8 mouse cellular contexts compared by ENCODE assay signal in genomic region chr2:75964972-75965371, GRCm38 (mm10). TPM values are rescaled to one million over a fixed set of nuclear protein-coding genes. Genes with fewer than 3 reads are reported as not detected.
DNase-seq lines count a peak whose midpoint lies in the region; ATAC-seq and TF ChIP-seq lines count a peak whose summit lies in the region.

No protein-coding gene starts in this region.

- 19% methylated on average over 5 of the region's 5 CpGs for WGBS in forebrain, embryonic 16.5 days
- 22% methylated on average over 5 of the region's 5 CpGs for WGBS in neural tube, embryonic 13.5 days

- no peak overlapping the region for H3K27ac ChIP-seq in MEL (ENCODE audit: control insufficient read depth, low read depth, low read length)
- peak overlapping the region; percentile 24; the same call in 1 of the 2 replicates for H3K27ac ChIP-seq in forebrain, embryonic 16.5 days (ENCODE audit: low read length)
- peak overlapping the region; percentile 50 for H3K27ac ChIP-seq in layer of hippocampus, adult 2 months
- H3K27ac ChIP-seq in neural tube, embryonic 13.5 days (replicated peaks) = 0 out of 2 replicates have a peak overlapping the region, but pooled peaks have one; percentile 14

- TF ChIP-seq RAD21 in MEL (IDR thresholded peaks at IDR 0.05; ENCODE audit: low read depth, low read length) = peak; percentile 83

- H3K27me3 ChIP-seq in MEL (ENCODE audit: control insufficient read depth in 1 of 2, insufficient read depth in 2 of 2, low read length in 2 of 2) = no peaks in the 10 kb centered on the region
- H3K27me3 ChIP-seq in forebrain, embryonic 16.5 days (replicated peaks; ENCODE audit: control insufficient read depth, insufficient read depth, low read length) = no peaks in the 10 kb centered on the region
- H3K27me3 ChIP-seq in neural tube, embryonic 13.5 days = 0 out of 2 replicates have a peak, but pooled peaks cover 3% of the 10 kb centered on the region

- no peaks in the 10 kb centered on the region for H3K9me3 ChIP-seq in MEL (replicated peaks; ENCODE audit: insufficient read depth, low read length)
- H3K9me3 ChIP-seq in forebrain, embryonic 16.5 days (ENCODE audit: control insufficient read depth, low read length) = no peaks in the 10 kb centered on the region
- no peaks in the 10 kb centered on the region for H3K9me3 ChIP-seq in neural tube, embryonic 13.5 days

- peak overlapping the region; percentile 42; the same call in 1 of the 2 replicates for H3K9ac ChIP-seq in MEL (ENCODE audit: control insufficient read depth, low read depth, low read length, poor library complexity, severe bottlenecking)
- H3K9ac ChIP-seq in forebrain, embryonic 16.5 days (replicated peaks; ENCODE audit: low read depth, low read length) = no peak overlapping the region
- H3K9ac ChIP-seq in neural tube, embryonic 13.5 days = peak overlapping the region; percentile 34; the same call in 1 of the 2 replicates

- peak; percentile 86 for ATAC-seq in cerebellum, adult (ENCODE audit: insufficient number of reproducible peaks, low FRiP score, low TSS enrichment)
- ATAC-seq in forebrain, embryonic 16.5 days = peak; percentile 92
- peak; percentile 79 for ATAC-seq in neural tube, embryonic 13.5 days (ENCODE audit: low read depth)

- no peaks in the 10 kb centered on the region; a peak in 1 of 4 replicates for H3K4me1 ChIP-seq in MEL (ENCODE audit: control insufficient read depth in 1 of 2, insufficient read depth in 2 of 2, low read length in 2 of 2)
- peaks cover 18% of the 10 kb centered on the region for H3K4me1 ChIP-seq in forebrain, embryonic 16.5 days (replicated peaks; ENCODE audit: control insufficient read depth, insufficient read depth, low read length)
- peaks cover 23% of the 10 kb centered on the region for H3K4me1 ChIP-seq in neural tube, embryonic 13.5 days (replicated peaks)

- H3K79me2 ChIP-seq in MEL (ENCODE audit: control insufficient read depth, insufficient read depth, low read length, poor library complexity) = no peaks in the 10 kb centered on the region

- no peak for TF ChIP-seq POLR2A in MEL (IDR thresholded peaks at IDR 0.05; ENCODE audit: control insufficient read depth in 1 of 2, insufficient read depth in 1 of 2, low read depth in 1 of 2, low read length in 2 of 2, poor library complexity in 1 of 2)

- TF ChIP-seq CTCF in MEL (IDR thresholded peaks at IDR 0.05 in 2 of 3, conservative IDR thresholded peaks at IDR 0.05 in 1 of 3; ENCODE audit: control insufficient read depth in 1 of 3, insufficient read depth in 1 of 3, low read depth in 2 of 3, low read length in 3 of 3, poor library complexity in 1 of 3, severe bottlenecking in 1 of 3) = peak; percentile 37 to 87 (median 64)
- peak; percentile 80 for TF ChIP-seq CTCF in layer of hippocampus, adult 2 months (conservative IDR thresholded peaks at IDR 0.05)

- no peak for TF ChIP-seq EP300 in MEL (IDR thresholded peaks at IDR 0.05; ENCODE audit: low read depth in 1 of 2, low read length in 2 of 2)

- peak; percentile 83 for DNase-seq in MEL (ENCODE audit: low read depth, low spot score)
- peak; percentile 71 for DNase-seq in heart, postnatal 4 days
- peak; percentile 83 to 88 for DNase-seq in layer of hippocampus, adult 2 months (ENCODE audit: low spot score in 2 of 2)
- peak; percentile 24 to 70 for DNase-seq in lung, adult 18-20 months
- peak; percentile 37 to 40 for DNase-seq in thymus, postnatal 36 days

- no peaks in the 10 kb centered on the region for H3K36me3 ChIP-seq in MEL (ENCODE audit: control insufficient read depth in 1 of 2, insufficient read depth in 2 of 2, low read length in 2 of 2)
- H3K36me3 ChIP-seq in forebrain, embryonic 16.5 days (ENCODE audit: control insufficient read depth, insufficient read depth) = no peaks in the 10 kb centered on the region
- H3K36me3 ChIP-seq in neural tube, embryonic 13.5 days = no peaks in the 10 kb centered on the region

- H3K4me2 ChIP-seq in forebrain, embryonic 16.5 days (ENCODE audit: low read length) = peak overlapping the region; percentile 43
- H3K4me2 ChIP-seq in neural tube, embryonic 13.5 days = peak overlapping the region; percentile 42

- peak overlapping the region; percentile 61 to 66 for H3K4me3 ChIP-seq in MEL (ENCODE audit: control insufficient read depth in 1 of 2, insufficient read depth in 1 of 2, low read depth in 2 of 2, low read length in 2 of 2)
- H3K4me3 ChIP-seq in forebrain, embryonic 16.5 days (replicated peaks; ENCODE audit: low read length) = peak overlapping the region; percentile 1; the same call in 1 of the 2 replicates
- peak overlapping the region; percentile 47 for H3K4me3 ChIP-seq in layer of hippocampus, adult 2 months
- no peak overlapping the region for H3K4me3 ChIP-seq in neural tube, embryonic 13.5 days

TF ChIP-seq in MEL, 35 proteins besides CTCF, POLR2A, EP300 and RAD21:
- no peak for TF ChIP-seq E2F4 (IDR thresholded peaks at IDR 0.05; ENCODE audit: borderline replicate concordance, low read depth, low read length)
- TF ChIP-seq ZC3H11A (IDR thresholded peaks at IDR 0.05; ENCODE audit: low read depth, low read length) = peak; percentile 75
- no peak for TF ChIP-seq ELF1 (IDR thresholded peaks at IDR 0.05; ENCODE audit: low read depth, low read length)
- TF ChIP-seq GATA1 (IDR thresholded peaks at IDR 0.05; ENCODE audit: low read depth, low read length) = no peak
- TF ChIP-seq SIN3A (IDR thresholded peaks at IDR 0.05; ENCODE audit: low read length) = 0 out of 2 replicates have a peak, but pooled peaks have one; percentile 36
- no peak for TF ChIP-seq TAL1 (IDR thresholded peaks at IDR 0.05; ENCODE audit: low read length)
- TF ChIP-seq TBP (IDR thresholded peaks at IDR 0.05; ENCODE audit: low read depth, low read length) = no peak
- no peak for TF ChIP-seq MXI1 (IDR thresholded peaks at IDR 0.05; ENCODE audit: low read depth, low read length)
- no peak for TF ChIP-seq JUND (IDR thresholded peaks at IDR 0.05; ENCODE audit: low read depth, low read length)
- no peak for TF ChIP-seq USF1 (IDR thresholded peaks at IDR 0.05; ENCODE audit: low read depth, low read length)
- TF ChIP-seq SMC3 (IDR thresholded peaks at IDR 0.05; ENCODE audit: low read depth, low read length) = peak; percentile 84
- TF ChIP-seq BHLHE40 (IDR thresholded peaks at IDR 0.05; ENCODE audit: borderline replicate concordance, low read depth, low read length) = no peak

RNA-seq across cellular contexts. Expression of gene Ttc30a2, which starts 13.0 kb away (rescaled TPM):
- not detected in 2 replicates for total RNA-seq in MEL (2012; rRNA removed)
- not detected for polyA plus RNA-seq in MEL (2012; ENCODE audit: insufficient read depth in 1 of 2, insufficient read length in 2 of 2, low read depth in 1 of 2, low replicate concordance in 2 of 2, missing spikeins in 1 of 2)
- polyA plus RNA-seq in forebrain, embryonic 16.5 days (2015; fragmentation: Nextera tagmentation; extraction: Ambion mirVana) = 0.67 and 0.98 TPM in 2 replicates
- 1 to 10 TPM in 1 of 2 experiments, under 1 TPM in 1; 0.88 to 1.7 TPM for total RNA-seq in heart, postnatal 4 days (2021)
- under 1 TPM; 0.20 to 0.52 TPM for total RNA-seq in layer of hippocampus, adult 2 months (2021)
- polyA plus RNA-seq in neural tube, embryonic 13.5 days (2015; fragmentation: Nextera tagmentation; extraction: Ambion mirVana) = 0.65 and 1.1 TPM in 2 replicates

RNA-seq across cellular contexts. Expression of gene Ttc30a1, which starts 16.8 kb away (rescaled TPM):
- not detected in 2 replicates for total RNA-seq in MEL (2012; rRNA removed)
- polyA plus RNA-seq in MEL (2012; ENCODE audit: insufficient read depth in 1 of 2, insufficient read length in 2 of 2, low read depth in 1 of 2, low replicate concordance in 2 of 2, missing spikeins in 1 of 2) = not detected
- 7.4 and 8.4 TPM in 2 replicates for polyA plus RNA-seq in forebrain, embryonic 16.5 days (2015; fragmentation: Nextera tagmentation; extraction: Ambion mirVana)
- total RNA-seq in heart, postnatal 4 days (2021) = 1 to 10 TPM; 3.4 to 3.6 TPM
- 1 to 10 TPM; 3.3 to 3.7 TPM for total RNA-seq in layer of hippocampus, adult 2 months (2021)
- 7.9 TPM in 2 replicates for polyA plus RNA-seq in neural tube, embryonic 13.5 days (2015; fragmentation: Nextera tagmentation; extraction: Ambion mirVana)

RNA-seq across cellular contexts. Expression of gene Ttc30b, which starts 26.6 kb away (rescaled TPM):
- not detected in 2 replicates for total RNA-seq in MEL (2012; rRNA removed)
- polyA plus RNA-seq in MEL (2012; ENCODE audit: insufficient read depth in 1 of 2, insufficient read length in 2 of 2, low read depth in 1 of 2, low replicate concordance in 2 of 2, missing spikeins in 1 of 2) = not detected
- polyA plus RNA-seq in forebrain, embryonic 16.5 days (2015; fragmentation: Nextera tagmentation; extraction: Ambion mirVana) = 19.6 and 22.0 TPM in 2 replicates
- 1 to 10 TPM; 8.0 to 8.6 TPM for total RNA-seq in heart, postnatal 4 days (2021)
- total RNA-seq in layer of hippocampus, adult 2 months (2021) = 10 to 100 TPM; 13.6 to 15.7 TPM
- 16.0 and 16.6 TPM in 2 replicates for polyA plus RNA-seq in neural tube, embryonic 13.5 days (2015; fragmentation: Nextera tagmentation; extraction: Ambion mirVana)
